25 mouse cellular contexts compared by ENCODE assay signal in the genomic region with DNA sequence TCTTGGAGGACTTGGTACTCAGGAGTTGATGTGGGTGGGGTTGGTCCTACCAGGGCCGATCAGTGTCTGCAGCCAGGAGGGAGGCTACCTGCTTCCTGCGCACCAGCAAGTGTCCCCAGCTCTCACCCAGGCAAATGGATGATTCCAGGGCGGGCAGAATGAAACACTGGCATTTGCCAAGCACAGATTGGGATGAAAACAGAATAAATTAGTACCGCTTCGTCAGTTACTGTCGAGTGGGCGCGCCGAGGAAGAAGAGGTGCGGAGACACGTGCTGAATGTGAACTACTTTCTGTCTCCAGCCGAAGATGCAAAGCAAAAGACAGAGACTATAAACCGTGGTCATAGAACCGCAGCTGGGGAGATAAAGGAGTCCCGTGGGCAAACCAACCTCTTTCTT.
DNase-seq lines count a peak whose midpoint lies in the region; ATAC-seq and TF ChIP-seq lines count a peak whose summit lies in the region.
"Had no signal": no experiment of that assay in that cellular context is flagged by ENCODE, and none has a peak within 500 bp of the region (broad histone marks: within the 10 kb centered on the region; RNA-seq: fewer than 3 reads in every experiment).

No protein-coding gene starts in this region.

- TF ChIP-seq CTCF in left cerebral cortex, adult 2 months (IDR thresholded peaks at IDR 0.05): no peak

- H3K9ac ChIP-seq in midbrain, embryonic 13.5 days (replicated peaks): no peak overlapping the region
- H3K9ac ChIP-seq: forebrain, embryonic 13.5 days; hindbrain, embryonic 13.5 days; intestine, embryonic 15.5 days; kidney, embryonic 15.5 days; liver, embryonic 15.5 days; midbrain, embryonic 15.5 days had no signal

- no peak overlapping the region for H3K27ac ChIP-seq in left cerebral cortex, adult 2 months
- no peak overlapping the region for H3K27ac ChIP-seq in midbrain, embryonic 13.5 days
- H3K27ac ChIP-seq: embryonic facial prominence, embryonic 10.5 days; forebrain, embryonic 13.5 days; gastrocnemius, adult 2 months; intestine, embryonic 15.5 days; kidney, embryonic 15.5 days; liver, embryonic 15.5 days; midbrain, embryonic 15.5 days had no signal

- H3K27me3 ChIP-seq in midbrain, embryonic 13.5 days: no peaks in the 10 kb centered on the region
- H3K27me3 ChIP-seq: forebrain, embryonic 13.5 days; intestine, embryonic 15.5 days; kidney, embryonic 15.5 days; liver, embryonic 15.5 days; midbrain, embryonic 15.5 days had no signal

- no peaks in the 10 kb centered on the region for H3K4me1 ChIP-seq in midbrain, embryonic 13.5 days (replicated peaks)
- H3K4me1 ChIP-seq: embryonic facial prominence, embryonic 10.5 days; forebrain, embryonic 13.5 days; intestine, embryonic 15.5 days; kidney, embryonic 15.5 days; liver, embryonic 15.5 days; midbrain, embryonic 15.5 days had no signal

- H3K9me3 ChIP-seq in midbrain, embryonic 13.5 days: no peaks in the 10 kb centered on the region
- H3K9me3 ChIP-seq: embryonic facial prominence, embryonic 10.5 days; forebrain, embryonic 13.5 days; hindbrain, embryonic 13.5 days; intestine, embryonic 15.5 days; kidney, embryonic 15.5 days; liver, embryonic 15.5 days; midbrain, embryonic 15.5 days had no signal

- peak; percentile 11 to 14 for DNase-seq in cerebellum, postnatal 10 days
- no peak for DNase-seq in cerebellum, postnatal 36 days
- DNase-seq in left cerebral cortex, adult 2 months (ENCODE audit: extremely low spot score in 1 of 2, low spot score in 2 of 2): peak; percentile 18 to 38
- no peak for DNase-seq in left cerebral cortex, postnatal 4 days
- DNase-seq in frontal cortex, adult 2 months (ENCODE audit: extremely low spot score in 1 of 2, low spot score in 1 of 2): peak; percentile 12 to 69
- DNase-seq in right cerebral cortex, postnatal 10 days (ENCODE audit: low spot score in 2 of 2): peak; percentile 49 to 53
- no peak for DNase-seq in B cell, adult 2 months
- DNase-seq: adrenal gland, postnatal 14 days; cerebellum, adult 11-12 months; gastrocnemius, adult 2 months; heart, postnatal 10 days; kidney, postnatal 4 days; thymus, adult 18-20 months had no signal

- 65% methylated on average over 15 of the region's 15 CpGs for WGBS in midbrain, embryonic 13.5 days

- no peaks in the 10 kb centered on the region for H3K36me3 ChIP-seq in midbrain, embryonic 13.5 days
- H3K36me3 ChIP-seq: embryonic facial prominence, embryonic 10.5 days; hindbrain, embryonic 13.5 days; intestine, embryonic 15.5 days; kidney, embryonic 15.5 days; liver, embryonic 15.5 days; midbrain, embryonic 15.5 days had no signal

- ATAC-seq in midbrain, embryonic 13.5 days: no peak
- ATAC-seq: activated CD4-positive, CD25-positive, alpha-beta regulatory T cell, adult 4 months; CD4-positive, CD25-positive, alpha-beta regulatory T cell, adult 4 months; forebrain, embryonic 13.5 days; intestine, embryonic 15.5 days; midbrain, embryonic 15.5 days had no signal

- no peak overlapping the region for H3K4me3 ChIP-seq in left cerebral cortex, adult 2 months
- no peak overlapping the region for H3K4me3 ChIP-seq in midbrain, embryonic 13.5 days (replicated peaks)
- H3K4me3 ChIP-seq: embryonic facial prominence, embryonic 10.5 days; forebrain, embryonic 13.5 days; gastrocnemius, adult 2 months; hindbrain, embryonic 13.5 days; intestine, embryonic 15.5 days; kidney, embryonic 15.5 days; liver, embryonic 15.5 days; midbrain, embryonic 15.5 days; myocyte had no signal

- H3K4me2 ChIP-seq in midbrain, embryonic 13.5 days (replicated peaks): no peak overlapping the region
- H3K4me2 ChIP-seq: forebrain, embryonic 13.5 days; heart, embryonic 11.5 days; hindbrain, embryonic 13.5 days; intestine, embryonic 15.5 days; kidney, embryonic 15.5 days; liver, embryonic 15.5 days; midbrain, embryonic 15.5 days had no signal

- intact Hi-C loops in left cerebral cortex, adult 2 months (cut with DNase I): loop anchor here (5.0 kb wide), 1 partner anchor 76 kb away; no protein-coding TSS in a partner anchor
- intact Hi-C loops in left cerebral cortex, postnatal 4 days (cut with DNase I): no loop called here

Comparison
In these comparisons a context has a peak if more than half of its experiments do, and no peak if none do; other contexts are left out.
1. DNase-seq: peak in cerebellum, postnatal 10 days (2 of 2), left cerebral cortex, adult 2 months (2 of 2), frontal cortex, adult 2 months (2 of 2) and right cerebral cortex, postnatal 10 days (2 of 2); none in cerebellum, postnatal 36 days (0 of 2), left cerebral cortex, postnatal 4 days (single experiment) and B cell, adult 2 months (0 of 2).